Mouse (Mus musculus) heart, embryonic 12.5 days (tissue): ENCODE data around the gene Zp3r. TPM values are rescaled to one million over a fixed set of nuclear protein-coding genes. Genes with fewer than 3 reads are reported as not detected.
"Not testable (repeated sequence)": the region's sequence is repeated elsewhere in the genome, so short reads cannot be mapped to it uniquely, and the experiment has no call there.

ENCODE experiments used
- ATAC-seq: fragments of 200-750 bp; cut with Nextera tagmentation; 2 replicates; pipeline ENCODE4 v1.8.0; 2017; ENCODE audit warnings: moderate TSS enrichment, moderate library complexity; ENCODE audit not compliant: insufficient number of reproducible peaks, low FRiP score
- H3K27ac ChIP-seq: fragments of 300-500 bp; sonication (generic); 2 replicates; pipeline ENCODE4 v1.5.1; 2016; ENCODE audit warnings: mild to moderate bottlenecking, moderate library complexity; ENCODE audit not compliant: poor library complexity, severe bottlenecking
- H3K27me3 ChIP-seq: fragments of 300-500 bp; sonication (generic); replicated peaks from 2 replicates; pipeline ENCODE4 v1.6.1; 2016; ENCODE audit warnings: mild to moderate bottlenecking, moderate library complexity
- H3K36me3 ChIP-seq: fragments of 300-500 bp; sonication (generic); 2 replicates; pipeline ENCODE4 v1.6.1; 2016; ENCODE audit warnings: mild to moderate bottlenecking, moderate library complexity
- H3K4me1 ChIP-seq: fragments of 300-500 bp; sonication (generic); replicated peaks from 2 replicates; pipeline ENCODE4 v1.6.1; 2016; ENCODE audit warnings: mild to moderate bottlenecking
- H3K4me2 ChIP-seq: fragments of 300-500 bp; sonication (generic); 2 replicates; pipeline ENCODE4 v1.6.1; 2016; ENCODE audit warnings: mild to moderate bottlenecking, moderate library complexity
- H3K4me3 ChIP-seq: fragments of 300-500 bp; sonication (generic); 2 replicates; pipeline ENCODE4 v1.5.1; 2016; ENCODE audit warnings: mild to moderate bottlenecking
- H3K9ac ChIP-seq: fragments of 300-500 bp; sonication (generic); 2 replicates; pipeline ENCODE4 v1.6.1; 2016; ENCODE audit warnings: mild to moderate bottlenecking, moderate library complexity
- H3K9me3 ChIP-seq: fragments of 300-500 bp; sonication (generic); replicated peaks from 2 replicates; pipeline ENCODE4 v1.6.1; 2016; ENCODE audit warnings: mild to moderate bottlenecking, moderate library complexity
- WGBS: fragments of 180-500 bp; shearing (Covaris S2); methylation state at CpG from one replicate; pipeline ENCODE4 v1.1.7; 2016; 5-methylcytosine and 5-hydroxymethylcytosine counted together
- polyA plus RNA-seq: library from polyadenylated mRNA; unstranded; fragments of >200 nt; fragmentation: Nextera tagmentation; extraction: Ambion mirVana; gene quantifications from 2 replicates; pipeline ENCODE4 v1.2.1, GENCODE M21; 2016

Gene Zp3r
- polyA plus RNA-seq, result not detected in 2 replicates

- Histone ChIP-seq H3K4me2 (no peak within 1 kb of the TSS), H3K4me1 (no peaks in the 10 kb centered on the region), H3K9ac (no peak within 1 kb of the TSS), H3K36me3 (no peaks in the 10 kb centered on the region), H3K4me3 (no peak within 1 kb of the TSS), H3K9me3 (no peaks in the 10 kb centered on the region), H3K27ac (no peak within 1 kb of the TSS), H3K27me3 (no peaks in the 10 kb centered on the region)
- WGBS, result 86% methylated on average over 2 of the region's 2 CpGs
- ATAC-seq, result no peak
These were observed at the start of gene Zp3r for GRCm38 (mm10) chr1:130629521-130629920. Gene Zp3r, minus strand, starts transcription at chr1:130629621.

GRCm38 (mm10) chr1:130678551-130678950 is 49.1 kb upstream of the Zp3r start:
- H3K4me2 ChIP-seq, result no peak overlapping the region
- H3K4me1 ChIP-seq, result no peaks in the 10 kb centered on the region
- H3K9ac ChIP-seq, result no peak overlapping the region
- H3K27me3 ChIP-seq, result no peaks in the 10 kb centered on the region
- H3K9me3 ChIP-seq, result no peaks in the 10 kb centered on the region
- WGBS, result 76% methylated on average over 2 of the region's 2 CpGs
- H3K36me3 ChIP-seq, result no peaks in the 10 kb centered on the region
- no peak overlapping the region for H3K27ac ChIP-seq
- no peak overlapping the region for H3K4me3 ChIP-seq
- no peak for ATAC-seq

GRCm38 (mm10) chr1:130663576-130663975 is 34.2 kb upstream of the Zp3r start:
- WGBS, result 77% methylated on average over 5 of the region's 5 CpGs
- H3K36me3 ChIP-seq, H3K9me3 ChIP-seq, H3K4me2 ChIP-seq, H3K4me1 ChIP-seq, H3K27ac ChIP-seq, H3K9ac ChIP-seq, ATAC-seq, H3K4me3 ChIP-seq, H3K27me3 ChIP-seq: not testable (repeated sequence)

GRCm38 (mm10) chr1:130661454-130661853 is 32.0 kb upstream of the Zp3r start, which contains the start of gene C4bp:
Gene C4bp, minus strand, starts transcription at chr1:130661632.
- Histone ChIP-seq H3K9me3 (no peaks in the 10 kb centered on the region), H3K4me2 (no peak within 1 kb of the TSS), H3K4me1 (no peaks in the 10 kb centered on the region), H3K36me3 (no peaks in the 10 kb centered on the region), H3K9ac (no peak within 1 kb of the TSS), H3K4me3 (no peak within 1 kb of the TSS), H3K27ac (no peak within 1 kb of the TSS), H3K27me3 (no peaks in the 10 kb centered on the region)
- WGBS, result 70% methylated on average over 3 of the region's 3 CpGs
- ATAC-seq, result no peak

- not testable (repeated sequence) for ATAC-seq, H3K4me1 ChIP-seq, H3K4me3 ChIP-seq, H3K36me3 ChIP-seq, H3K4me2 ChIP-seq, H3K27ac ChIP-seq, H3K27me3 ChIP-seq, H3K9ac ChIP-seq, H3K9me3 ChIP-seq
- WGBS, result 27% methylated on average over 5 of the region's 5 CpGs
These were observed 30.2 kb upstream of the Zp3r start for GRCm38 (mm10) chr1:130659641-130660040.

- no peaks in the 10 kb centered on the region for H3K27me3 ChIP-seq
- H3K4me1 ChIP-seq, result no peaks in the 10 kb centered on the region
- no peak overlapping the region for H3K4me2 ChIP-seq
- no peak overlapping the region for H3K9ac ChIP-seq
- no peak for ATAC-seq
- 72% methylated on average over 4 of the region's 4 CpGs for WGBS
- no peak overlapping the region for H3K4me3 ChIP-seq
- no peaks in the 10 kb centered on the region for H3K36me3 ChIP-seq
- H3K27ac ChIP-seq, result no peak overlapping the region
- no peaks in the 10 kb centered on the region for H3K9me3 ChIP-seq
These were observed 14.7 kb upstream of the Zp3r start for GRCm38 (mm10) chr1:130644103-130644502.

GRCm38 (mm10) chr1:130640967-130641366 is 11.5 kb upstream of the Zp3r start:
- H3K27ac ChIP-seq, result no peak overlapping the region
- H3K4me3 ChIP-seq, result no peak overlapping the region
- no peaks in the 10 kb centered on the region for H3K9me3 ChIP-seq
- no peaks in the 10 kb centered on the region for H3K27me3 ChIP-seq
- no peaks in the 10 kb centered on the region for H3K4me1 ChIP-seq
- no peak overlapping the region for H3K9ac ChIP-seq
- no peak overlapping the region for H3K4me2 ChIP-seq
- H3K36me3 ChIP-seq, result no peaks in the 10 kb centered on the region
- no peak for ATAC-seq

GRCm38 (mm10) chr1:130633761-130634410 is 4.5 kb upstream of the Zp3r start:
- no peak for ATAC-seq
- Histone ChIP-seq H3K27me3 (no peaks in the 10 kb centered on the region), H3K4me2 (peak overlapping the region; percentile 37), H3K9me3 (no peaks in the 10 kb centered on the region), H3K4me1 (no peaks in the 10 kb centered on the region), H3K4me3 (no peak overlapping the region), H3K9ac (no peak overlapping the region), H3K27ac (no peak overlapping the region), H3K36me3 (no peaks in the 10 kb centered on the region)
- WGBS, result 28% methylated on average over 16 of the region's 16 CpGs

- WGBS, result 76% methylated on average over 8 of the region's 8 CpGs
- H3K9ac ChIP-seq, result no peak overlapping the region
- H3K4me3 ChIP-seq, result no peak overlapping the region
- no peak overlapping the region for H3K4me2 ChIP-seq
- H3K27ac ChIP-seq, result no peak overlapping the region
- no peaks in the 10 kb centered on the region for H3K36me3 ChIP-seq
- H3K27me3 ChIP-seq, result no peaks in the 10 kb centered on the region
- H3K4me1 ChIP-seq, result no peaks in the 10 kb centered on the region
- ATAC-seq, result no peak
- no peaks in the 10 kb centered on the region for H3K9me3 ChIP-seq
These were observed 3.9 kb upstream of the Zp3r start for GRCm38 (mm10) chr1:130633316-130633715.

- H3K27me3 ChIP-seq, result no peaks in the 10 kb centered on the region
- no peak overlapping the region for H3K27ac ChIP-seq
- H3K9me3 ChIP-seq, result no peaks in the 10 kb centered on the region
- H3K4me2 ChIP-seq, result no peak overlapping the region
- no peaks in the 10 kb centered on the region for H3K36me3 ChIP-seq
- H3K9ac ChIP-seq, result no peak overlapping the region
- no peak overlapping the region for H3K4me3 ChIP-seq
- 82% methylated on average over 2 of the region's 2 CpGs for WGBS
- H3K4me1 ChIP-seq, result no peaks in the 10 kb centered on the region
- no peak for ATAC-seq
These were observed 33.1 kb downstream of the Zp3r start for GRCm38 (mm10) chr1:130596291-130596690.

GRCm38 (mm10) chr1:130588659-130589058 is 40.8 kb downstream of the Zp3r start:
- no peak overlapping the region for H3K4me2 ChIP-seq
- 77% methylated on average over 9 of the region's 9 CpGs for WGBS
- H3K9ac ChIP-seq, result no peak overlapping the region
- H3K36me3 ChIP-seq, result no peaks in the 10 kb centered on the region
- H3K27ac ChIP-seq, result no peak overlapping the region
- H3K4me1 ChIP-seq, result no peaks in the 10 kb centered on the region
- H3K4me3 ChIP-seq, result no peak overlapping the region
- ATAC-seq, result no peak
- no peaks in the 10 kb centered on the region for H3K9me3 ChIP-seq
- H3K27me3 ChIP-seq, result no peaks in the 10 kb centered on the region

- no peaks in the 10 kb centered on the region for H3K9me3 ChIP-seq
- no peak for ATAC-seq
- H3K27me3 ChIP-seq, result no peaks in the 10 kb centered on the region
- H3K27ac ChIP-seq, result no peak overlapping the region
- H3K4me3 ChIP-seq, result no peak overlapping the region
- no peaks in the 10 kb centered on the region for H3K36me3 ChIP-seq
- no peak overlapping the region for H3K4me2 ChIP-seq
- no peak overlapping the region for H3K9ac ChIP-seq
- 74% methylated on average over 4 of the region's 4 CpGs for WGBS
- H3K4me1 ChIP-seq, result no peaks in the 10 kb centered on the region
These were observed 53.0 kb downstream of the Zp3r start for GRCm38 (mm10) chr1:130576389-130576788.
